Mouse (Mus musculus): ENCODE results near the gene 4930486L24Rik. TPM values are rescaled to one million over a fixed set of nuclear protein-coding genes. Genes with fewer than 3 reads are reported as not detected.
"Not testable (repeated sequence)": the region's sequence is repeated elsewhere in the genome, so short reads cannot be mapped to it uniquely, and the experiment has no call there.

Gene 4930486L24Rik
- not detected in 2 replicates for polyA plus RNA-seq (2014; fragmentation: Nextera tagmentation; extraction: Ambion mirVana)

DNA sequence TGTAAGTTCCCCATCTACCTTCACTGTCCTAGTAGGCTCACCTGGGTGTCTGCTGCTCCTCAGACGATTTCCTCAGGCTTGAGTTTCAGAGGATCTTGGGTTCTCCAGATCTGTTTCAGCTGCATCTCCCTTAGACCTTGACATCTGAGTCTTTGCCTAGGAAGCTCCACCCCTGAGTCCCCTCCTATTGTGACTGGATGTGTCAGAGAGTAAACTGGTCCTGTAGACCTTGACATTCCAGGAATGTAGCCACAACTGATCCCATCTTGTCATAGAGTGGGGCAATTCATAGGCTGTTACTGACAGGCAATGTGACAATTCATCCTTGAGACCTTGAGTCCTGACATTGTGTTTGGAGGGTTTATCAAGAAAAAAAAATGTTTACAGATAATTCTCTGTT is at the start of gene 4930486L24Rik:
TSS of gene 4930486L24Rik (minus strand) at position 195 of the 400 bp plus-strand sequence.
- 68% methylated on average over 1 of the region's 1 CpGs for WGBS
- no peaks in the 10 kb centered on the region for H3K9me3 ChIP-seq (ENCODE audit: control insufficient read depth, low read depth, low read length)
- H3K27me3 ChIP-seq (ENCODE audit: control insufficient read depth, insufficient read depth, low read length), result no peaks in the 10 kb centered on the region
- H3K4me1 ChIP-seq (ENCODE audit: control insufficient read depth, insufficient read depth, low read length), result no peaks in the 10 kb centered on the region
- H3K27ac ChIP-seq (ENCODE audit: low read length), result no peak within 1 kb of the TSS
- H3K36me3 ChIP-seq (ENCODE audit: control insufficient read depth, insufficient read depth, low read length), result no peaks in the 10 kb centered on the region
- H3K4me3 ChIP-seq (ENCODE audit: low read depth, low read length), result no peak within 1 kb of the TSS
- H3K4me2 ChIP-seq (replicated peaks; ENCODE audit: low read depth, low read length), result no peak within 1 kb of the TSS
- no peak within 1 kb of the TSS for H3K9ac ChIP-seq (replicated peaks; ENCODE audit: low read depth, low read length)
- ATAC-seq (ENCODE audit: insufficient number of reproducible peaks, insufficient read depth, low FRiP score, low read depth), result no peak

DNA sequence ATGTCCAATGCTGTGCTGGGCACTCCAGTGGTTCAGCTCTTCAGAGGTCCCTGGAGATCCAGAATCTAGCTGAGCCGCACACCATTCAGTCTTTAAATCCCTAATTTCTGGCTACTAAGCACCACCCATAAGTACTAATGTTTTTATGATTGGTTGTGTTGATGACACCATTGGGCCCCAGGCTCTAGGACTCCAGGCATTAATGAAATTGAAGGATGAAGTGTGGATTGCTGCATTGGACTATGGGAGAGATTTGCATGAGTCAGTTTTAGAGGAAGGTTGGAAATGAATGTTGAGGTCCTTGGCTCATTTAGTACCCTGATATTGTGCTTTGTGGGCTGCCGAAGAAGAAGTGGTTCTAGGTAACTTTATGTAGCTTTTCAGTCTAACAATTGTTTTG is 40.5 kb upstream of the 4930486L24Rik start, which contains the start of gene Tpbpb:
TSS of gene Tpbpb (minus strand) at position 101 of the 400 bp plus-strand sequence.
- not testable (repeated sequence) for H3K9me3 ChIP-seq (ENCODE audit: control insufficient read depth, low read depth, low read length); H3K4me2 ChIP-seq (replicated peaks; ENCODE audit: low read depth, low read length); ATAC-seq (ENCODE audit: insufficient number of reproducible peaks, insufficient read depth, low FRiP score, low read depth); H3K36me3 ChIP-seq (ENCODE audit: control insufficient read depth, insufficient read depth, low read length); H3K4me1 ChIP-seq (ENCODE audit: control insufficient read depth, insufficient read depth, low read length); H3K27me3 ChIP-seq (ENCODE audit: control insufficient read depth, insufficient read depth, low read length); H3K9ac ChIP-seq (replicated peaks; ENCODE audit: low read depth, low read length); H3K4me3 ChIP-seq (ENCODE audit: low read depth, low read length); H3K27ac ChIP-seq (ENCODE audit: low read length)
- 81% methylated on average over 2 of the region's 2 CpGs for WGBS

DNA sequence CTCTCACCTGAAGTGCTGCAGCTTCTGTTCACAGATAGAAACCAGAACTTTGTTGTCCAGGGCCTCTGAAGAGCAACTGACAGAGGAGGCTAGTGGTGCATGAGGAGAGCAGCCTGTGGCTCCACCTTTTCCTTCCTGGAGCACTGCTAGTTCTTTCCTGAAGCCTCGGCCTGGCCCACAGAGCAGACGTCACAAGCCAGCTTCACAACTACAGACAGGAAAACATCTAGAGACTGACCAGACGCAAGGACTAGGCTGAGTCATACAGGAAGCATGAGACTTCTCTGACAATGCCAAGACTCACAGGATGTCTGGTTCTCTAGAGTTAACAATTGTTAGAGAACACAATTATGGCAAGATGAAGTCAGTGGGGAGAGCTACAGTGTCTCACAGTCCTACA is 33.1 kb upstream of the 4930486L24Rik start, which contains the start of gene Ctla2b:
TSS of gene Ctla2b (minus strand) at position 120 of the 400 bp plus-strand sequence.
- Histone ChIP-seq H3K36me3 (ENCODE audit: control insufficient read depth, insufficient read depth, low read length) (no peaks in the 10 kb centered on the region), H3K4me3 (ENCODE audit: low read depth, low read length) (no peak within 1 kb of the TSS), H3K4me2 (replicated peaks; ENCODE audit: low read depth, low read length) (no peak within 1 kb of the TSS), H3K27me3 (ENCODE audit: control insufficient read depth, insufficient read depth, low read length) (no peaks in the 10 kb centered on the region), H3K4me1 (ENCODE audit: control insufficient read depth, insufficient read depth, low read length) (no peaks in the 10 kb centered on the region), H3K9me3 (ENCODE audit: control insufficient read depth, low read depth, low read length) (no peaks in the 10 kb centered on the region), H3K27ac (ENCODE audit: low read length) (no peak within 1 kb of the TSS), H3K9ac (replicated peaks; ENCODE audit: low read depth, low read length) (no peak within 1 kb of the TSS)
- WGBS, result 62% methylated on average over 3 of the region's 3 CpGs
- 0 out of 2 replicates have a peak, but pooled peaks have one; percentile 42 for ATAC-seq (ENCODE audit: insufficient number of reproducible peaks, insufficient read depth, low FRiP score, low read depth)

DNA sequence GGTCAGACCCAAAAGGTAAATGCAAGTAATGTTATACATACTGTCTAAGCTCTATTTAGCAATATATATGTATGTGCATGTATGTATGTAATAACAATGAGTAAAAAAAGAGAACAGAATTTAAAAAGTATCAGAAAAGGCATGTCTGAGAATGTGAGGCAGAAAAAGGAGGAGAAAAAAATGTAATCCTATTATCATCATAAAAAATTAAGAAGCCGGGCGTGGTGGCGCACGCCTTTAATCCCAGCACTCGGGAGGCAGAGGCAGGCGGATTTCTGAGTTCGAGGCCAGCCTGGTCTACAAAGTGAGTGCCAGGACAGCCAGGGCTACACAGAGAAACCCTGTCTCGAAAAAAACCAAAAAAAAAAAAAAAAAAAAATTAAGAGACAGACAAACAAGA is 32.5 kb upstream of the 4930486L24Rik start, which contains the start of gene Gm49392:
TSS of gene Gm49392 (minus strand) at position 101 of the 400 bp plus-strand sequence.
- not testable (repeated sequence) for H3K36me3 ChIP-seq (ENCODE audit: control insufficient read depth, insufficient read depth, low read length); H3K4me3 ChIP-seq (ENCODE audit: low read depth, low read length); H3K27me3 ChIP-seq (ENCODE audit: control insufficient read depth, insufficient read depth, low read length); H3K9ac ChIP-seq (replicated peaks; ENCODE audit: low read depth, low read length); H3K9me3 ChIP-seq (ENCODE audit: control insufficient read depth, low read depth, low read length); ATAC-seq (ENCODE audit: insufficient number of reproducible peaks, insufficient read depth, low FRiP score, low read depth); H3K4me1 ChIP-seq (ENCODE audit: control insufficient read depth, insufficient read depth, low read length); H3K27ac ChIP-seq (ENCODE audit: low read length); H3K4me2 ChIP-seq (replicated peaks; ENCODE audit: low read depth, low read length)
- WGBS, result 77% methylated on average over 8 of the region's 8 CpGs

DNA sequence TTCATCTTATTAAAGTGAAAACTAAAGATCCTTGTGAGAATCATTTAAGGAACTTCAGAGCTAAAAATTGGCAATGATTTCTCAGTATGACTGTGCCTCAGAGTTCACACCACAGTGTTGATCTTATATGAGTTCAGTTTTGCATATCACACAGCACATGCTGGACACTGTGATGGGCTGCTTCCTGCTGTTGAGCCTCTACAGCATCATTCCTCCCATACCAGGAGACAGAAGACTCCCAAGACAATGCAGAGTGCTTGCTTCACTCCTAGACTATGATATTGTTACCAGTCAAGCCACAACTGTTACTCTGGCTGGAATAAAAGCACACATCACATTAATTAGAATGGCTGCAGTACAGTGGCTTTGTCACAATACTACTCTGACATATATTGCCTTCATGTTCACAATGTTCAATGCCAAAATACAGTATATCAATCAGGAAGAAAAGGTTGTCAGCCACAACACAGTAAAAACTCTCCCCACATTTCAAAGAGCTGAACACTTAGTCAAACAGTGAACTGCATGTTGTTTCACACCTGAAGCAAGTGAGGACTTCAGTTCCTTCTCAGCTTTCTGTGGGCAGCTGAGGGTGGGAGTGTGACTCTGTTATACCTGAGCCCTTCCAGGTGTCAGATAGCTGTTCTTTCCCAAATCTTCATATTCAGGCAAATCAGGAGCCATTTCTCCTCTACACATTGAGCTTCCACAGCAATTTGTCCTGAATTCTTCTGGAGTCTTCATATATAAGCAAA is 31.3 kb upstream of the 4930486L24Rik start:
- Histone ChIP-seq H3K27me3 (ENCODE audit: control insufficient read depth, insufficient read depth, low read length) (no peaks in the 10 kb centered on the region), H3K9ac (replicated peaks; ENCODE audit: low read depth, low read length) (no peak overlapping the region), H3K27ac (ENCODE audit: low read length) (no peak overlapping the region), H3K4me2 (replicated peaks; ENCODE audit: low read depth, low read length) (no peak overlapping the region), H3K9me3 (ENCODE audit: control insufficient read depth, low read depth, low read length) (no peaks in the 10 kb centered on the region), H3K4me3 (ENCODE audit: low read depth, low read length) (no peak overlapping the region), H3K36me3 (ENCODE audit: control insufficient read depth, insufficient read depth, low read length) (no peaks in the 10 kb centered on the region), H3K4me1 (ENCODE audit: control insufficient read depth, insufficient read depth, low read length) (no peaks in the 10 kb centered on the region)
- no peak for ATAC-seq (ENCODE audit: insufficient number of reproducible peaks, insufficient read depth, low FRiP score, low read depth)

DNA sequence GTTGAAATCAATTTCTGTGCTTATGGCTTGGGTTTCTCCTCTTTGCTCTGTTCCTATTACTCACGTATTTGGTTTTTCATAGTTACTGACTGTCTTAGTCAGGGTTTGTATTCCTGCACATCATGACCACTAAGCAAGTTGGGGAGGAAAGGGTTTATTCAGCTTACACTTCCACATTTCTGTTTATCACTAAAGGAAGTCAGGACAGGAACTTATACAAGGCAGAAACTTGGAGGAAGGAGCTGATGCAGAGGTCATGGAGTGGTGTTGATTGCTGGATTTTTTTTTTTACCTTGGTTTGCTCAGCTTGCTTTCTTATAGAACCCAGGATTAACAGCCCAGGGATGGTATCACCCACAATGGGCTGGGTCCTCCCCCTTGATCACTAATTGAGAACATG is 28.0 kb upstream of the 4930486L24Rik start:
- Histone ChIP-seq H3K4me3 (ENCODE audit: low read depth, low read length) (no peak overlapping the region), H3K9me3 (ENCODE audit: control insufficient read depth, low read depth, low read length) (no peaks in the 10 kb centered on the region)

DNA sequence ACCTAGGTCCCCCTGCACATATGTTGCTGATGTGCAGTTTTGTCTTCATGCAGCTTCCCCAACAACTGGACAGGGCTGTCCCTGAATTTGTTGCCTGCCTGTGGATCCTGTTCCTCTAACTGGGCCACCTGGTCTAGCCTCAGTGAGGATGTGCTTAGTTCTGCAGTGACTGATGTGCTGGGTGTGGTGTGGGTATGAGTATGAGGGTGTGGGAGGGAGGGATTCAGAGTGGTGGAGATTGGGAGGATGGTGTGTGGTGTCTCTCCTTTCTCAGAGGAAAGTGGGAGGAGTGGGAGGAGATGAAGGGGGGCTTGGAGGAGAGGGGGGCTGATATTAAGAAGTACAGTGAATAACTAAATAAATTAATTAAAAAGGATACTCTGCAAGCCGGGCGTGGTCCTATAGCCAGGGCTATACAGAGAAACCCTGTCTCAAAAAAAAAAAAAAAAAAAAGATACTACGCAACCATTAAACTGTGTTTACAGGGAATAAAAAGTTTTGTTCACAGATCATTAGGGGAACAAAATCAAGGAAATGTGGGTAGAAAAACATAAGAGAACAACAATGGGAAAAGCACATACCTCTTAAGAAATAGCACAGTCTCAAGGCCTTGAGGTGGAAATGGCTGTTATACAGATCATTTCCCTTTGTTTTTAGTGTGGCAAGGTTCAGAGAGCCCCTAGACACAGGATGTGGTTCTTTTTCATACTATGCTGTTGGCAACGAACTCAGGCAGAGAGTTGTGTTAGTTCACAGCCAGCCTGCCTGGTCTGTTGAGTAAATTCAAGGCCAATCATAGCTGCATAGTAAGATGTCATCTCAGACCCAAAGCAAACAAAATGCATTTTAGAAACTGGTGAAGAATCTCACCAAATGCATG is 15.8 kb downstream of the 4930486L24Rik start:
- Histone ChIP-seq H3K9me3 (ENCODE audit: control insufficient read depth, low read depth, low read length) (no peaks in the 10 kb centered on the region), H3K27me3 (ENCODE audit: control insufficient read depth, insufficient read depth, low read length) (no peaks in the 10 kb centered on the region), H3K36me3 (ENCODE audit: control insufficient read depth, insufficient read depth, low read length) (no peaks in the 10 kb centered on the region), H3K9ac (replicated peaks; ENCODE audit: low read depth, low read length) (no peak overlapping the region), H3K4me3 (ENCODE audit: low read depth, low read length) (no peak overlapping the region), H3K4me2 (replicated peaks; ENCODE audit: low read depth, low read length) (no peak overlapping the region), H3K4me1 (ENCODE audit: control insufficient read depth, insufficient read depth, low read length) (no peaks in the 10 kb centered on the region), H3K27ac (ENCODE audit: low read length) (no peak overlapping the region)
- 78% methylated on average over 4 of the region's 4 CpGs for WGBS
- ATAC-seq (ENCODE audit: insufficient number of reproducible peaks, insufficient read depth, low FRiP score, low read depth), result no peak

More for the DNA sequence above, 28.0 kb upstream of the 4930486L24Rik start:
- Histone ChIP-seq H3K4me1 (ENCODE audit: control insufficient read depth, insufficient read depth, low read length) (no peaks in the 10 kb centered on the region), H3K9ac (replicated peaks; ENCODE audit: low read depth, low read length) (no peak overlapping the region), H3K4me2 (replicated peaks; ENCODE audit: low read depth, low read length) (no peak overlapping the region), H3K27me3 (ENCODE audit: control insufficient read depth, insufficient read depth, low read length) (no peaks in the 10 kb centered on the region), H3K27ac (ENCODE audit: low read length) (no peak overlapping the region), H3K36me3 (ENCODE audit: control insufficient read depth, insufficient read depth, low read length) (no peaks in the 10 kb centered on the region)
- WGBS, result 93% methylated on average over 1 of the region's 1 CpGs
- no peak for ATAC-seq (ENCODE audit: insufficient number of reproducible peaks, insufficient read depth, low FRiP score, low read depth)

DNA sequence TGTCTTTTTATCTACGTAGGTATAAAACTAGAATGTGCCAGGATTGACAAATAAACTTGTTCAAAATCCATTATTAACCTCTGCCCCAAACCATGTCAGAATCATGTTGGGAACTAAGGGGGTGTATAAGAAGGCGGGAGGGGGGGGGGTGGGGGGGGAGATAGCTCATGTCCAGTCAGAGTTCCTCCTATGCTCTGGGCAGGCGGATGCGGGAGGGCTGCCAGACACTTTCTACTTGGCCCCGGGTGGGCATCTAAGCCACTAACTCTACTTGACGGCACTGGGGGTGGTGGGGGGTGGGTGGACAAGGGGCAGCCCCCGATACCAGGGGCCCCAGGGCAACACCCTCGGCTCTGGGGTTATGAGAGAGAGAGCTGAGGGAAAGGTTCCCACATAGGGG is 21.1 kb downstream of the 4930486L24Rik start:
- Histone ChIP-seq H3K27me3 (ENCODE audit: control insufficient read depth, insufficient read depth, low read length) (no peaks in the 10 kb centered on the region), H3K4me3 (ENCODE audit: low read depth, low read length) (no peak overlapping the region)

More for the DNA sequence above, 21.1 kb downstream of the 4930486L24Rik start:
- Histone ChIP-seq H3K9ac (replicated peaks; ENCODE audit: low read depth, low read length) (no peak overlapping the region), H3K27ac (ENCODE audit: low read length) (no peak overlapping the region), H3K4me1 (ENCODE audit: control insufficient read depth, insufficient read depth, low read length) (no peaks in the 10 kb centered on the region), H3K36me3 (ENCODE audit: control insufficient read depth, insufficient read depth, low read length) (no peaks in the 10 kb centered on the region), H3K4me2 (replicated peaks; ENCODE audit: low read depth, low read length) (no peak overlapping the region), H3K9me3 (ENCODE audit: control insufficient read depth, low read depth, low read length) (no peaks in the 10 kb centered on the region)
- no peak for ATAC-seq (ENCODE audit: insufficient number of reproducible peaks, insufficient read depth, low FRiP score, low read depth)
- 82% methylated on average over 8 of the region's 8 CpGs for WGBS
